Mouse (Mus musculus) bone marrow macrophage, adult 2 months (primary cell): Measurements from ENCODE around the gene Ddx39b.

Source experiments
- CTCF ChIP-seq: IDR thresholded peaks from 2 replicates; pipeline ENCODE4 v1.5.1; 2012; ENCODE audit warnings: low read depth, mild to moderate bottlenecking, low read length, moderate library complexity
- POLR2A ChIP-seq: IDR thresholded peaks from 2 replicates; pipeline ENCODE4 v1.6.1; 2012; ENCODE audit warnings: mild to moderate bottlenecking, low read depth, low read length, borderline replicate concordance

DNA sequence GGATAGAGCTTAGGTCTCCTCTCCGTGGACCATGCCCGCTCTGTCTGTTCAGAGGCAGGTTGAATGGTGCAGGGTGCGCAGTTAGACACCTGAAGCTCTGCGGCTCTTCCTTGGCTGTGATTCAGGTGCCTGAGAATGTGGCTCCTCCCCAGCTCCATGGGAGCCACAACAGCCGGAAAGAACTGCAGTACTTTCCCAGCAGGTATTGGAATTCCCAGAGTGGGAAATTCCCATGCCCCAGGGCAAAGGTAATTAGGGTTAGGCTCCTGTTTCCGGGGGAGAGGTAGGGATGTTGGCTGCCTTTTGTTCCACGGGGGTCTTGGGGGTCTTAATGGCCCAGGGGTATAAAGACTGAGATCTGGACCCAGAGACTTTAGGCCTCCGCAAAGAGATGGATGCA, 42.6 kb upstream of the Ddx39b start:
- TF ChIP-seq POLR2A (no peak), CTCF (no peak)
